Mouse (Mus musculus) cortical plate, adult 2 months (tissue): Measurements from ENCODE around the gene Zmat5.

Experiments used
- CTCF ChIP-seq: fragments of 200-500 bp; IDR thresholded peaks from 2 replicates; pipeline ENCODE4 v1.5.1; 2011; ENCODE audit warnings: mild to moderate bottlenecking, control low read depth, low read length; ENCODE audit not compliant: insufficient read depth; ENCODE audit errors: extremely low read depth
- POLR2A ChIP-seq: fragments of 200-500 bp; IDR thresholded peaks from 2 replicates; pipeline ENCODE4 v1.6.1; 2011; ENCODE audit warnings: mild to moderate bottlenecking, low read length, control low read depth; ENCODE audit not compliant: insufficient read depth; ENCODE audit errors: extremely low read depth

DNA sequence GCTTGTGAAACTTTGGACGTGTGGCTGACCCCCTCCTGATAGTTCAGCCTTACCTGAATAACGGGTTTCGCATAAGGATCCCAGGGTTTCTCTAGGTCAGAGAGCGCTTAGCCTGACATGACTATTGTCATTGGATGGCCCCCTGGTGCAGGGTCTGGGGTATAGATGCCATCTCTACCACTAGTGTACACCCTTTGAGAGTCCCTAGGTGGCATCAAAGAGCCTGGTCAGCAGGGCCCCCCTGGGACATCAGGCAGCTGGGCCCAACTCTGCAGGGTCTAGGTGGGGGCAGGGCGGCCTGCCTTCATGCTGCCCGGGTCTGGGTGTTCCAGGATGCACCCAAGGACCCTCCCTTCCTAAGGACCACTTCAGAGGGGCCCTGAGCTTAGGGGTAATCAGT lies 31.9 kb downstream of the Zmat5 start:
- TF ChIP-seq CTCF (no peak), POLR2A (no peak)
